Mouse (Mus musculus) limb, embryonic 12.5 days (tissue): Measurements from ENCODE around the gene Gkn2. TPM values are rescaled to one million over a fixed set of nuclear protein-coding genes. Genes with fewer than 3 reads are reported as not detected.

ENCODE experiments used
- ATAC-seq: fragments of 200-750 bp; cut with Nextera tagmentation; 2 replicates; pipeline ENCODE4 v1.8.0; 2017; ENCODE audit warnings: low read depth, moderate TSS enrichment; ENCODE audit not compliant: insufficient number of reproducible peaks, insufficient read depth, low FRiP score, low TSS enrichment
- H3K27ac ChIP-seq: fragments of 300-500 bp; sonication (generic); 2 replicates; pipeline ENCODE4 v1.5.1; 2016; ENCODE audit warnings: mild to moderate bottlenecking, moderate library complexity
- H3K27me3 ChIP-seq: fragments of 300-500 bp; sonication (generic); 2 replicates; pipeline ENCODE4 v1.6.1; 2016; ENCODE audit warnings: mild to moderate bottlenecking, moderate library complexity
- H3K36me3 ChIP-seq: fragments of 300-500 bp; sonication (generic); 2 replicates; pipeline ENCODE4 v1.6.1; 2016; ENCODE audit warnings: mild to moderate bottlenecking, moderate library complexity
- H3K4me1 ChIP-seq: fragments of 300-500 bp; sonication (generic); replicated peaks from 2 replicates; pipeline ENCODE4 v1.6.1; 2016
- H3K4me2 ChIP-seq: fragments of 300-500 bp; sonication (generic); 2 replicates; pipeline ENCODE4 v1.6.1; 2016; ENCODE audit warnings: mild to moderate bottlenecking, moderate library complexity
- H3K4me3 ChIP-seq: fragments of 300-500 bp; sonication (generic); replicated peaks from 2 replicates; pipeline ENCODE4 v1.5.1; 2016; ENCODE audit warnings: mild to moderate bottlenecking
- H3K9ac ChIP-seq: fragments of 300-500 bp; sonication (generic); replicated peaks from 2 replicates; pipeline ENCODE4 v1.6.1; 2016; ENCODE audit warnings: mild to moderate bottlenecking, moderate library complexity
- H3K9me3 ChIP-seq: fragments of 300-500 bp; sonication (generic); 2 replicates; pipeline ENCODE4 v1.6.1; 2016; ENCODE audit warnings: mild to moderate bottlenecking, moderate library complexity
- WGBS: fragments of 180-500 bp; shearing (Covaris S2); methylation state at CpG from one replicate; pipeline ENCODE4 v1.1.7; 2016; 5-methylcytosine and 5-hydroxymethylcytosine counted together
- polyA plus RNA-seq: library from polyadenylated mRNA; unstranded; fragments of >200 nt; fragmentation: Nextera tagmentation; extraction: Ambion mirVana; gene quantifications from 2 replicates; pipeline ENCODE4 v1.2.1, GENCODE M21; 2016

The Gkn2 gene
- not detected in 2 replicates for polyA plus RNA-seq

- H3K9me3 ChIP-seq: no peaks in the 10 kb centered on the region
- ATAC-seq: no peak
- no peak within 1 kb of the TSS for H3K4me3 ChIP-seq
- H3K27ac ChIP-seq: no peak within 1 kb of the TSS
- 91% methylated on average over 9 of the region's 9 CpGs for WGBS
- H3K27me3 ChIP-seq: no peaks in the 10 kb centered on the region
- no peaks in the 10 kb centered on the region for H3K36me3 ChIP-seq
- H3K4me2 ChIP-seq: no peak within 1 kb of the TSS
- H3K4me1 ChIP-seq: no peaks in the 10 kb centered on the region
- no peak within 1 kb of the TSS for H3K9ac ChIP-seq
Measured at GRCm38 (mm10) chr6:87373057-87373456, at the start of gene Gkn2. Gkn2 (plus strand) TSS chr6:87373357.

- Histone ChIP-seq H3K4me1 (peaks cover 7% of the 10 kb centered on the region; the same call in 1 of the 2 replicates), H3K27ac (no peak overlapping the region), H3K4me2 (no peak overlapping the region), H3K9me3 (no peaks in the 10 kb centered on the region), H3K27me3 (no peaks in the 10 kb centered on the region), H3K9ac (no peak overlapping the region), H3K4me3 (no peak overlapping the region), H3K36me3 (peaks cover 5% of the 10 kb centered on the region; the same call in 1 of the 2 replicates)
- 84% methylated on average over 2 of the region's 2 CpGs for WGBS
- ATAC-seq: no peak
Measured at GRCm38 (mm10) chr6:87323381-87323780, 49.8 kb upstream of the Gkn2 start.

GRCm38 (mm10) chr6:87326932-87327331, 46.2 kb upstream of the Gkn2 start:
- no peak overlapping the region for H3K9ac ChIP-seq
- no peak overlapping the region for H3K4me3 ChIP-seq
- peaks cover 33% of the 10 kb centered on the region for H3K4me1 ChIP-seq
- no peak for ATAC-seq
- 63% methylated on average over 2 of the region's 2 CpGs for WGBS
- no peak overlapping the region for H3K27ac ChIP-seq
- H3K36me3 ChIP-seq: peaks cover 8% of the 10 kb centered on the region; the same call in 1 of the 2 replicates
- H3K27me3 ChIP-seq: no peaks in the 10 kb centered on the region
- H3K4me2 ChIP-seq: no peak overlapping the region
- H3K9me3 ChIP-seq: no peaks in the 10 kb centered on the region

GRCm38 (mm10) chr6:87328265-87329173, 44.6 kb upstream of the Gkn2 start:
- Histone ChIP-seq H3K4me2 (no peak overlapping the region), H3K4me1 (peaks cover 42% of the 10 kb centered on the region), H3K4me3 (no peak overlapping the region), H3K9me3 (no peaks in the 10 kb centered on the region), H3K27me3 (no peaks in the 10 kb centered on the region), H3K9ac (no peak overlapping the region), H3K27ac (no peak overlapping the region), H3K36me3 (peaks cover 8% of the 10 kb centered on the region; the same call in 1 of the 2 replicates)
- no peak for ATAC-seq
- 88% methylated on average over 22 of the region's 22 CpGs for WGBS

GRCm38 (mm10) chr6:87332380-87332779, 40.8 kb upstream of the Gkn2 start:
- no peak overlapping the region for H3K9ac ChIP-seq
- no peaks in the 10 kb centered on the region for H3K9me3 ChIP-seq
- H3K4me2 ChIP-seq: peak overlapping the region; percentile 90
- H3K27me3 ChIP-seq: 0 out of 2 replicates have a peak, but pooled peaks cover 4% of the 10 kb centered on the region
- peaks cover 48% of the 10 kb centered on the region for H3K4me1 ChIP-seq
- H3K36me3 ChIP-seq: peaks cover 3% of the 10 kb centered on the region; the same call in 1 of the 2 replicates
- H3K27ac ChIP-seq: no peak overlapping the region
- ATAC-seq: no peak
- 81% methylated on average over 2 of the region's 2 CpGs for WGBS
- peak overlapping the region; percentile 85 for H3K4me3 ChIP-seq

GRCm38 (mm10) chr6:87334361-87335090, 38.6 kb upstream of the Gkn2 start:
- ATAC-seq: no peak
- WGBS: 4% methylated on average over 11 of the region's 11 CpGs

GRCm38 (mm10) chr6:87335091-87335934, 37.8 kb upstream of the Gkn2 start, which contains the start of gene Antxr1:
Antxr1 (minus strand) TSS chr6:87335821.
- WGBS: under 1% methylated on average over 54 of the region's 54 CpGs
- peak; percentile 71 for ATAC-seq
- H3K27me3 ChIP-seq: 0 out of 2 replicates have a peak, but pooled peaks cover 4% of the 10 kb centered on the region

More at GRCm38 (mm10) chr6:87334361-87335090, 38.6 kb upstream of the Gkn2 start:
- peak overlapping the region; percentile 85 for H3K4me3 ChIP-seq
- H3K9me3 ChIP-seq: no peaks in the 10 kb centered on the region
- peak overlapping the region; percentile 94 for H3K9ac ChIP-seq
- H3K27ac ChIP-seq: peak overlapping the region; percentile 97
- H3K27me3 ChIP-seq: 0 out of 2 replicates have a peak, but pooled peaks cover 4% of the 10 kb centered on the region
- H3K36me3 ChIP-seq: peaks cover 3% of the 10 kb centered on the region; the same call in 1 of the 2 replicates
- peak overlapping the region; percentile 90 for H3K4me2 ChIP-seq
- H3K4me1 ChIP-seq: peaks cover 36% of the 10 kb centered on the region

GRCm38 (mm10) chr6:87335935-87336295, 37.2 kb upstream of the Gkn2 start:
- H3K27ac ChIP-seq: no peak overlapping the region
- no peak for ATAC-seq
- H3K4me2 ChIP-seq: 0 out of 2 replicates have a peak overlapping the region, but pooled peaks have one; percentile 8
- WGBS: 32% methylated on average over 6 of the region's 6 CpGs
- no peaks in the 10 kb centered on the region for H3K9me3 ChIP-seq
- no peak overlapping the region for H3K4me3 ChIP-seq
- H3K9ac ChIP-seq: no peak overlapping the region
- peaks cover 27% of the 10 kb centered on the region for H3K4me1 ChIP-seq
- peaks cover 3% of the 10 kb centered on the region; the same call in 1 of the 2 replicates for H3K36me3 ChIP-seq
- 0 out of 2 replicates have a peak, but pooled peaks cover 4% of the 10 kb centered on the region for H3K27me3 ChIP-seq

More at GRCm38 (mm10) chr6:87335091-87335934, 37.8 kb upstream of the Gkn2 start, which contains the start of gene Antxr1:
- H3K9ac ChIP-seq: peak within 1 kb of the TSS; percentile 94
- peak within 1 kb of the TSS; percentile 85 for H3K4me3 ChIP-seq
- H3K9me3 ChIP-seq: no peaks in the 10 kb centered on the region
- H3K36me3 ChIP-seq: peaks cover 3% of the 10 kb centered on the region; the same call in 1 of the 2 replicates
- H3K4me1 ChIP-seq: peaks cover 31% of the 10 kb centered on the region
- peak within 1 kb of the TSS; percentile 90 for H3K4me2 ChIP-seq
- H3K27ac ChIP-seq: peak within 1 kb of the TSS; percentile 97

GRCm38 (mm10) chr6:87350829-87351228, 22.3 kb upstream of the Gkn2 start, which contains the start of gene Gkn1:
Gkn1 (minus strand) TSS chr6:87350942.
- no peaks in the 10 kb centered on the region for H3K27me3 ChIP-seq
- H3K4me1 ChIP-seq: no peaks in the 10 kb centered on the region
- H3K4me2 ChIP-seq: no peak within 1 kb of the TSS
- no peak within 1 kb of the TSS for H3K27ac ChIP-seq
- 92% methylated on average over 8 of the region's 8 CpGs for WGBS
- H3K9me3 ChIP-seq: no peaks in the 10 kb centered on the region
- no peaks in the 10 kb centered on the region for H3K36me3 ChIP-seq
- no peak within 1 kb of the TSS for H3K9ac ChIP-seq
- ATAC-seq: no peak
- no peak within 1 kb of the TSS for H3K4me3 ChIP-seq

- Histone ChIP-seq H3K27ac (no peak overlapping the region), H3K9me3 (no peaks in the 10 kb centered on the region), H3K4me2 (no peak overlapping the region), H3K36me3 (no peaks in the 10 kb centered on the region), H3K27me3 (no peaks in the 10 kb centered on the region), H3K9ac (no peak overlapping the region), H3K4me1 (no peaks in the 10 kb centered on the region), H3K4me3 (no peak overlapping the region)
- WGBS: 77% methylated on average over 5 of the region's 5 CpGs
- ATAC-seq: no peak
Measured at GRCm38 (mm10) chr6:87354441-87354840, 18.7 kb upstream of the Gkn2 start.
